Mouse (Mus musculus) kidney, adult 11 months (tissue): Measurements from ENCODE around the gene Lpin1.

ENCODE experiments used
- DNase-seq: peaks from one replicate; pipeline ENCODE4 v3.0.0; 2022

The Lpin1 gene

DNA sequence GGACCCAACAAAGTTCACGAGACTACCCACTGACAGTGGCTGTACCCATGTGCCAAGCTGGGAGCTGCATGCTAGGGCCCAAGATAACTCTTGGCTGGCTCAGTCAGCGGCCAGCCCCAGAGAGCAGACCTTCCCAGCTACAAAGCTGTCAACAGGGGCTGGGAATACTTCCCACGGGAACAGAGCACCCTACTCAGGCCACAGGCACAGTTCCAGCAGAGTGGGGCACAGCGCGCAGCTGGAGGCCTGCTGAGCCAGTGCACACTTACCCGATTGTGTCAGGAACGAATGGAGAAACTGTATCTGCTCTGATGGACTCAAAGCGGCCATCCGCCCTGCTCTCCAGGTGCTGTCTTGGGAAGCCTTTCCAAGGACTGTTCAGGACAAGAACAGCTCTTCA, 95.6 kb downstream of the Lpin1 start:
- no peak for DNase-seq

DNA sequence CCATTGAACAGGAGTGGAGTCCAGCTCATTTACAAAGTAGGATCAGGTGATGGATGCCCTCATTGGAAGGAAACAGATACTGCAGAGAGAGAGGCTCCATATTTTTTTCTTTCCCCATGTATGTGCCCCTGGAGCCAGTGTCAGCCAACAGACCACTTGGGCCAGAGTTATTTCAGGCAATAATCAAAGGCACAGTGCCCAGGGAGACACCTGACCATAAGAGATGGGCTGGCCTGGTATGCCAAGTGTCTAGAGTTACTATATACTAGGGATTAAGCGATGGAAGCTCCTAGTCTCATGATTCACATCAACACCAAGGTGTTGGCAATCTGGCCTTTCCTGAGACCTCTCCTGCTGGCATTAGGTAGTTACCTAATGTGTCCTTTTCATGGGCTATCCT, 97.8 kb downstream of the Lpin1 start:
- DNase-seq: no peak

DNA sequence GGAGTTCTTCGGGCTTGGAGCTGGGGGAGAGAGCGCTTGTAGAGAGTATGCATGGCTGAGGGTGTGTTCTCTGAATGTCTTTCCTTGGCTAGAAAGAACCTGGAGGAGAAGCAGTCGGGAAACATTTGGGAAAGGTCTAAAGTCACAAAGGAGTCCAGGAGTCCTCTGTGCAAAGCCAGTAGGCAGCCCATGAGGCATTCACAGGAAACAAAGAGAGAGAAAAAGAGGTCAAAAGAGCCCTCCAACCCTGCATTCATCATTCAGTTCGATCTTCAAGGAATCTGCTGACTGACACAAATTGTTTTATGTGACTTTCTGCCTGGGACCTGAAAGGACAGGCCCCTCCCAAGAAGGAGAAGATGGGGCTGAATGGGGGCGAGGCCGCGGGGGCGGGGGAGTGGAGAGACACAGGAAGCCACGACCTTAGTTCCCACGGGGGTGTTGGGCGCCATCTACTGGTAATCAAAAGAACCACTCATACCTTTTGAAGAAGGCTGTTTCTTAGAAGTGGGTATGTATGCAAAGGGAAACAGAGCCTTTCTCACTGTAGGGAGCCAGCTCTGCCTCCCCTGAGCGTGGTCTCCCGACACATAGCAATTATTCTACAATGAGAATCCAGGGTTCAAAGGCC, 101.5 kb downstream of the Lpin1 start:
- peak; percentile 28 for DNase-seq

- DNase-seq: no peak
These were observed 103.7 kb downstream of the Lpin1 start for GRCm38 (mm10) chr12:16506796-16507790.

DNA sequence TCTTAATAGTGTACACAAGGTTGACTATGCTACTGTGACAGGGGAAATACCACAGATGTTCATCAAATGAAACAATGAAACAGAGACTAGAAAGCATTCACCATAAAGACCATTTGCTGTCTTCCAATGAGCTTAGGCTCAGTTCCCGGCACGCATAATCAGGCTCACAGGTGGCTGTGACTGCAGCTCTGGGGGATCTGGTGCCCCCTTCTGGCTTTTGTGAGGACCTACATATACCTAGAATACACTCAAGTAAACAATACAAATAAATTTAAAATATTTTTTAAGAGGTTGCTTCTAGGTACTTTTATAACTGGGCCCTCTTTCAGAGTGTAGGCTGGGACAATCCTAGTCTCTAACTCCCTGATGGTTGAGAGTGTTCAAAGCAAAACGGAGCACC, 106.5 kb downstream of the Lpin1 start:
- no peak for DNase-seq

GRCm38 (mm10) chr12:16497960-16498359, 112.8 kb downstream of the Lpin1 start:
- DNase-seq: no peak

GRCm38 (mm10) chr12:16492713-16493112, 118.1 kb downstream of the Lpin1 start:
- no peak for DNase-seq

- DNase-seq: no peak
These were observed 121.9 kb downstream of the Lpin1 start for GRCm38 (mm10) chr12:16488899-16489298.

GRCm38 (mm10) chr12:16487453-16487852, 123.3 kb downstream of the Lpin1 start:
- DNase-seq: no peak
